Mouse (Mus musculus) adrenal gland, adult 8-10 months (tissue): ENCODE data around the gene Ndrg2. TPM values are rescaled to one million over a fixed set of nuclear protein-coding genes. Genes with fewer than 3 reads are reported as not detected.
"Not testable (repeated sequence)": the region's sequence is repeated elsewhere in the genome, so short reads cannot be mapped to it uniquely, and the experiment has no call there.

Source experiments
- DNase-seq: peaks from one replicate; pipeline ENCODE4 v3.0.0; 2022
- total RNA-seq, 4 experiments: library from RNA; stranded (reverse); gene quantifications; 2 replicates each; pipeline ENCODE4 v1.2.4; 2022

The Ndrg2 gene
- total RNA-seq, result 100 to 1,000 TPM; 209 to 364 (median 285) TPM

DNA sequence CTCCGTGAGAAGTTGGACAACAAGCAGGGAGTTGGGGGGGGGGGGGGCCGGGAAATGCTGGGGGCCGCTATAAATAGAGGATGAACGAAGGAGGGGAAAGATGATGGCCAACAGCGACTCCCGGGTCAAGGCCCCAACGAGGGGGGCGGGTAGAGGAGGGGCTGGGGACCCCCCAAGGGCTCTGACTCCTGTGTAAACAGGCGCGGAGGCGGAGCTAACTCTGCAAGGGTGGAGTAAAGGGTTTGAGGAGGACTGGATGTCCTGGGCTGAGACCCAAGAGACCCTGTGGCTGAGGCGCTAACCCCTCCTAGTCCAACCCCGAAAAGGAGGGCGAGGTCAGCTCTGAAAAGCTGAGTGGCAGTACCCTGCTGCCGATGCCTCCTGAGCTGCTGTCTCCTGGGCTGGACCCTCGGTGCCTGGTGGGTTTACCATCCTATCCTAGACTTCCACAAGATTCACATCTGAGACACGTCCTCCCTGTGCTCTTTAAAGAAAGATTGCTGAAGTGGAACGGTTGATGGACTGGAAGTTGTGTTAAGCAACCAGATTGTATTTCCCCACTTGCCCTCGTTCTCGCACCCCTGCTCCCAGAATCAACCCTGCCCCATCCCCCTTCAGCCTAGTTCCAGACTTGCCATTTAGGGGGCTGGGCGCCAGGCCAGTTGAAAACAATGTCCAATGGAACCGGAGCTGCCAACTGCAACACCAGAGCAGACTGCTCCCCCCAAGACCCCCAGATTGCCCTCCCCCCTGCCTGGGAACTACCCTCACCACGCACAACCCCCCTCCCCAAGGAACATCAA, at the start of gene Ndrg2:
Ndrg2 (minus strand) TSS at position 199 of the 803 bp plus-strand sequence.
- peak; percentile 69 for DNase-seq

DNA sequence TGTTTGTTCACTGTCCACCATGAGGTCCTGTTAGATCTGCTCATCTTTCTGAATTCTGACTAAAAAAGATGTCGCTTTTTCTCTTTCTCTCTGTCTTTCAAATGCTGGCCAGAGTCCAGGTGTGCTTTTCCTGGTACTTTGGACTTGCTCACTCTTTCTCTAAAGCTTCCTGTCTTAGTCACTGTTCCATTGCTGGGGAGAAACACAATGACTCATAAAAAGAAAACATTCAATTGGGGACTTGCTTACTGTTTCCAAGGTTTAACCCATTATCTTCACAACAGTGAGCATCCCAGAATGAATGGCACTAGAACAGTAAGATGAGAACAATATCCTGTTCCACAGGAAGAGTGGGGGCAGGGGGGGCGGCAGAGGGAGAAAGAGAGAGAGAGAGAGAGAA, 46.4 kb upstream of the Ndrg2 start:
- no peak for DNase-seq

DNA sequence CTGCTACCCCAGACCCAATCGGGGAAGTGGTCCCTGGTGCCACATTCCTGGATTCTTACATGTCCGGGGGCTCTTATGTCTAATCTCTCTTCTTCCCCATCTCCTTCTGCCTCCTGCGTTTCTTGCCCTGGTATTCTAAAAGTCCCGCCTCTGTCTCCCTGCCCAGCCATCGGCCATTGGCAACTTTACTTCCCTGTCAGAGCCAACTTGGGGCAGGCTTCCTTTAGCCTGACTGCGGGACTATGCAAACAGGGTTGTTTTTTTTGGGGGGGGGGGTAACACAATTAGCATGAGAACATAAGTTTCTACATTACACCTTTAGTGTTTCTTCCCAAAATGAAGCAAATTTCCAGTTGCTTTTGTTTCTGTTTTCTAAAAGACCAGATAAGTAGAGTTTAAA, 29.4 kb upstream of the Ndrg2 start:
- DNase-seq, result no peak

DNA sequence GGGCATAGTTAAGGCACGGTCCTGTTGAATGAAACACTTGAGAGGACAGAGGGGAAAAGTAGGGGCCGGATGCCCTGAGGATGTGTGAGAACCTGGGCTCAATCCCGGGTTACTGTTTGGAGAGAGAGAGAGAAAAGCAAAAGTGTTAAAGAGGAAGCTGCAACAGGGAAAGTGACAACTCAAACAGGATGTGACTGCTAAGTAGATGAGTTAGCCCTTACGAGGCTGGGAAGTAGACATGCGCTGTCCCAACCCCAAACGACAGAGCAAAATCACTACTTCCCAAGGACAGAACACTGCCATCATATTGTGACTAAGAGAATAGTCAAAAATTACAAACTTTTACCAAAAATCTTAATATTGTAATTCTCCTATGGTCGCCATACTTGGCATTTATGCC, 28.3 kb upstream of the Ndrg2 start:
- DNase-seq, result no peak

DNA sequence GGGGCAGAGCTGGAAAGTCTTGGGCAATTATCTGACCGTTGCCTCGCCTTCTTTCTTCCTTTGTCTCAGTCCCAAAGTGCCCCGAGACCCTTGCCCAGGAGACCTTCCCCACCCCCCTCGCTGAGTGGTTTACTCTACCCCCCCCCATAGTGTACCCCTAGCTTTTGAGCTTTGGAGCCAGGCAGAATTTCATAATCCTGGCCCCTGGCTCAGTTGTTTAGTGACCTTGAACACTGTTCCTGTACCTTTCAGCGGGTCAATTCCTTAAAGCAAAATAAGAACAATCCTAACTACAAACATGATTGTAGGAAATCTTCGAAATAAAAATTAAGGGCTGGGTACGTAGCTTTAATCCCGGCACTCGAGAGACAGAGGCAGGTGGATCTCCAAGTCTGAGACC, 27.6 kb upstream of the Ndrg2 start:
- DNase-seq, result no peak

DNA sequence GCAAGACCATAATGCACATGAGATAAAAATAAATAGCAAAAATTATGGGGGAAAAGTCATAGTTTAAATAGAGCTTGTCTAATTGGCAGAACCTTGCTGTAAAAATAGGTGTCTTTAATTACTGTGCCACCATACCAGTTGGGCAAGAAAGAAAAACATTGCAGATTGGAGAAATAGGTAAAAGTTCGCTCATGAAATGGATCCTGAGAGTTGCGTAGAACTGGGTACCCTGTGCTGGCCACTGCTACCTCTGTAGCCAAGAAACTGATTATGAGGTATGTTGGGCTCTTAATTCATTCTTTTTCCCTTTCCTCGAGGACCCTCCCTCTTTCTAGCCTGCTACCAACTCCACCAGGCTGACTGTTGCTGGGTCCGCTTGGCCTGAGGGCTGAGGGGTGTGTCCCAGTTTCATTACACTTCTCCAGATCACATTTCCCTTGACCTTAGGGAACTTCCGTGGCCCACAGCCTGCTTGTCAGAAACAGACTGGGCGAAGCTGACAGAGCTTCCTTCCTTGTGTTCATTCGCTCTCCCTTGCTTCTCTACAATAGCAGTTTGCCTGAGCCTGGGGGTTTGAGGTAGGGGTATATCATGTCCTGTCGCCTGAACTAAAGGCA, 27.1 kb upstream of the Ndrg2 start:
- DNase-seq, result peak; percentile 38

DNA sequence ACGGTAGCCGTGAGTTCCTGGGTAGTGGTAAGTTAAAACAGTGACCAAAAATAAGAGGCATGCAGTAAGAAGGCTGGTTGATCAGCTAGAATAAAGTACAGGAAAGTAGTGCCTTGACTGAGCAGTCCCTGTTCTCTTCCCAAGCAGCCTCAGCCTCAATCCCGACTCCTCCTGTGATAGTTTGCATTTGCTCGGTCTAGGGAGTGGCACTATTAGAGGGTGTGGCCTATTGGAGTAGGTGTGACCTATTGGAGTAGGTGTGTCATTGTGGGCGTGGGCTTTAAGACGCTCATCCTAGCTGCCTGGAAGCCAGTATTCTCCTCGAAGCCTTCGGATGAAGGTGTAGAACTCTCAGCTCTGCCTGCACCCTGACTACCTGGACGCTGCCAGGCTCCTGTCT, 25.0 kb upstream of the Ndrg2 start:
- no peak for DNase-seq

DNA sequence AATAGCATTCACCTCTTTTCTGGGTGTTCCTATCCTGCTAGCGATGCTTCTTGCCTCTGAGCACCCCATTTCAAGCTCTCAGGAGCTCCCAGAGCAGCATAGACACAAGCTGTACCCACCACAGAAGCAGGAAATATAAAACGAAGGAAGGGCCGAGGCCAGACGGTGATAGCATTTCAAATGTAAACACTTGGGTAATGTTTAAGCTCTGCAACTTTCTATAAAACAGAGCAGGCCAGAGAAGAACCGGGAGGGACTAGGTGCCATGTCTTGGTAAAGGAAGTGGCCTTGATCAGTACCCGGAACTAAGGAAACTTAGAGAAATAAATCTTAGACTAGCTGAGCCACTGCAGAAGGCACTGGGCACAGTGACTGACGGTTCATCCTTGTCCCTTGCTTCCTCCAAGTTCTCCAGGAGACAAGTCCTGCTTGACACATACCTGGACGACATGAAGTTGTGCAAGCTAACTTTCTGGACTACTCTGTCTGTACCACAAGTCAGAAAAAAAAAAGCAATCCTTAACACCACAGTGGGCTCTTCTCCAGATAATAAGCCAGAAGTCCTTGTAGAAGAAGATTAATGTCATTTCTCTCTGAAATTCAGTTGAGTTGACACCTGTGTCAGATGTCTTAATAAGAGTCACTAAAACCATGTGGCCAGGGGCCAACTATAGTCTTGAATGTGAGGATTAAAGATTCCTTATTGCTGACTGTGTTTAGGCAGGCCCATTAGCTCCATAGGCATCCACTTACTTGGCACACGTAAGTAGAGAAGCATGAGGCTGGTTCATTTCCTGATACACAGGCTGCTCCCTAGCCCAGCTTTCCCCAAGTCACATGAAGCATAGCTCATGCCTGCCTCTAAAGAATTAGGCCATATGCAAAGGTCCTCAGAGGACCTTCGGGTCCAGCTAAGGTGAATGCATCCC, 18.4 kb upstream of the Ndrg2 start:
- no peak for DNase-seq

DNA sequence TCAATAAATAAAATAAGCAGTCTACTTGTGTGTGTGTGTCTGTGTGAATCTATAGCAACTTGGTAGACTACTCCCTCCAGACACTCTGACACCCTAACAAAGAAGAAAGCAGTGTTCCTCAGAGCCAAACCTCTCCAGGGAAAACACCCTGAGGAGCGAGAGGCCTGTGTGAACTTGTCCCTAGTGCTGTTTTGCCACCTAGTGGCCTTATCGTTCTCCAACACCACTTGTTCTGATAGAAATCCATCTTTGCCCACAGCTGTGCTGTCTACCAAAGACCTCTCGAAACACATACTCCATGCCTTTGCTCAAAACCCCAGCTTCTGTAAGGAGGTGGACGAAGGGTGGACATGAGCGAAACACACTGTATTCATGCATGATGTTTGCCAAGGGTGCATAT, 16.9 kb upstream of the Ndrg2 start:
- peak; percentile 61 for DNase-seq

DNA sequence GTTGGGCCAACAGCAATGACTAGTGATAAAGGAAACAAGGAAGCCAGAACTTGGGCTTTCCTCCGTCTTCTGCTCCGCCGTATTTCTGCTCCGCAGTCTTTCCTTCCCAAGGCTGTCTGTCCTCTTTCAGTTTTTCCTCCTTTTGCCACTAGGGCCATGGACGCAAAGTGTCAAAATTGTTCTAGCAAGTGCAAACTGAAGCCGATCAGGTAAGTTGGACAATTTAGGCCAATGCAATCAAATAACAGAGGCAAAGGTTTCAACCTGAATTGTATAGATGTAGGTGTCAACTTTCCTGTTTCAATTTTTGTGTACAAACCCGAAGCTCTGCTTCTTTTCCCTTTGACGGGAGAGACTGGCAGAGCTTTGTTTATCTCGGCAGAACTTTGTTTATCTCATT, 16.0 kb upstream of the Ndrg2 start:
- no peak for DNase-seq

DNA sequence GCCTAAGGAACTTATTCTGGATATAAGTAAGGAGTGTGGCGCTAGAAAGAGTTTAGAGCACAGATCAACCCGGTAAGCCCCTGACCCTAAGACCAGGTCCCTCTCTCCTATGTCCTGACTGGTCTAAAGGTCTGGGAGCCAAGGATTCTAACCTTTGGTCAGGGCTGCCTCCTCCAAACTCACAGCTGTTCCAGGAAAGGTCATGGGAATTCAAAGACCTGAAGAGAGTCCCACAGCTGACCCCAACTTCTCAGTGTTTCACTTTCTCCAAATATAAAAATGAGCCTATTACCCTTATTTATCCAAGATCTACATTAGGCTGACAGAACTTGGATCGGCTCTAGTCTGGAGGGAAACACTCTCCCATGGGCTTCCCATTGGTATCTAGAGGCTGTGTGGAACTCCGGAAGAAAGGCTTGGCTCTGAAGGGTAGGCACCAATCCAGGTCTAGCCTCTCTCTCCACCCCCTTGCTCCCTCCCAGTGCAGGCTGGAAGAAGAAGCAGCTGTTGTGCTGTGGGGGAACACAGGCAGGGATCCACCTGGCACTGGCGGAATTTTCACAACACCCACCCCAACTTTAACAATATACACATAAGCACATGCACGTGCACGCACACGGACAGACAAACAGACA, 15.5 kb upstream of the Ndrg2 start:
- DNase-seq, result no peak

DNA sequence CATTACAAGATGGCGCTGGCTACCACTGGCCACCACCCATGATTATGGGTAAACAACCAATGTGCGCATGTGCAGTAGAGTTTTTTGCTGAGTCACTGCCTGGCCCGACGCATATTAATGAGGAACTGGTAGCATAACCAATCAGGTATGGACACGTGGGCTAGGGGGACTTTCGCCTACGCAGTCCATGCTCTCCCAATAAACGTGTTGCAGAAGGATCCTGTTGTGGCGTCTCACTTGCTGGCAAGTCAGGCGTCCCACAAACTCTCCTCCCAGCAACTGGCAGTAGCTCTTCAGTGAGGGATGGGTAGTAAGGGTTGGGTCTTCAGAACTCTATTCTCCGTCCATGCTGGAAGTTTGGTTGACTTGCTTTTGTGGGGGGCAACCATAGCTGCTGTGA, 13.0 kb upstream of the Ndrg2 start:
- DNase-seq, result not testable (repeated sequence)

DNA sequence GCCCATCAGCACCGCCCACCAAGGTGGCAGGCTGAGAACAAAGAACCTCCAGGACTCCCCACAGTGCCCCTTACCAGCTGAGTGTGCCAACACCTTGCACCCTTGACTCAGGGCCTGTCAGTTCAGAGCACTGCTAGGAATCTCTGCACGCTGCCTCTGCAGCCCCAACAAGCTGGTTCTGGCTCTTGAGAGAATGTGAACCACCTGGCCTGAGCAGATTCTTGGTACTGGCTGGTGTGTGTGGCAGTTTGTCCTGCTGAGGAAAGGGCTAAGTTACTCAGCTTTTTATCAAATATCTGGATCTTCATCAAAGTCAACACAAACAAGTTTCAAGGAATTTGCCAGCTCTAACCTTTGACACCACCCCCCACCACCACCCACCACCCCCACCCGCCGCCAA, 9.5 kb upstream of the Ndrg2 start:
- no peak for DNase-seq

DNA sequence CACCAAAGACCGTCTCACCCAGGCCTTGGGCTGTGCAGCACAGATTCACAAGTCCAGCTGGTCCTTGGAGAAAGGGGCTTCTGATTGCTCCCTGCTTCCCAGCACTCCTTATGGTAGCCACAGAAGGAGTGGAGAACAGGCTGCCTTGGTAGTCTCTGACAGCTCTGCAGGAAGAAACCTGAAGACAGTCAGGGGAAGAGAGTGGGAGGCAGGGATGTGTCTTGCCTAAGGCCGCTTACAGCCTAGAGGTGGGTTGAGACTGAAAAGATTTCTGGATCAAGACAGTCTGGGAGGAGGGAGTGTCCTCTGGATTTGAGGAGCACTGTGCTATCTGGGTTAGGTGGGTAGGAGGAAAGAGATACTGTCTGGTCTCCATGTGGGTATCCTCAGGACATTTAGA, 9.0 kb upstream of the Ndrg2 start:
- DNase-seq, result no peak

DNA sequence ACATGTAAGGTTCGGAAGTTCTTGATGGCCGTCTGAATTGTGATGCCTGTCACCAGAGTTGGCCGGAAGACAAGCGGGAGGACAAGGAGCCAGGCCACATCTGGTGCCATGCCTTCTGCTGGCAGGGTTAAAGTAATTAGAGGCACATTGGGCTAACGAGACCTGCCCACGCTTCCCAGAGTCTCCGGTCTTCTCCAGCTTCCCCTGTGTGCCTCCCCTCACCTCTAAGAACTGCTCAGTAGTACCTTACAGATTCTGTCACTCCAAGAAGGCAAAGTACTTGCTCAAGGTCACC, 8.6 kb upstream of the Ndrg2 start, which contains the start of gene Rnase13:
Rnase13 (minus strand) TSS at position 203 of the 295 bp plus-strand sequence.
- DNase-seq, result no peak

DNA sequence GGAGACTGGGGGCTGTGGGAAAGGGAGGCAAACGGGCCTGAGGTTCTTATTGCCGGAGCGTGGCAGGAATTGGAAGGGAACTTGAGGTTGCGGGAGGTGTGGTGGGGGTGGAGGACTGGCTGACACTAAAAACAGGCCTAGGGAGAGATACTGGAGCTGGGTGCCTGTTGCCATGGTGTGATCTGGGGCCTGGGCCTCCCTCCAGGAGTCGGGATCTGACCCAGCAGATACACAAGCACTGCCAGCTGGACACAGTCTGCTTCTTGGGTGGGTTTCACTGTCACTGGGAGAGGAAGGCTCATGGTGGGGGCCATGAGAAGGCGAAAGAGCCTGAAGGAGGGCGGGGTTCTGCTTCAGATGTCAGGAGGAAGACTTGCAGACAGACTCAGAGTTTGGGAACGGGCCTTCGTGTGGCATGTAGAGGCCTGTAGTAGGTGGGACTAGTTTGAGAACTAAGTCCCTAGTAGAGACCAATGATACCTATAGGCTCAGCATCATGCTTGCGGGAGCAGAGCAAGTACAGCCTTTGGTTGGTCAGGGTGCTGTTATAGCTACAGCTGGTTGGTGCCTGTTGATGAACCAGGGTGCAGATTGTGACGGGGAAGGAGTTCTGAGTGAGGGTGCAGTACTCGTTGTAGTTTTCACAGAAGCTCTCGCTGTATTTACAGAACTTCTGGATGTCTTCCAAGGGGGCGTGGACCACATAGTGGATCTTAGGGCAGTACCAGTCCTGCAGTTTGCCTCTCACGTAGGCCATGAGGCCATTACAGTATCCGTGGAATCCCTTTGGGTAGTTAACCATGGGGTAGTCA, 8.0 kb upstream of the Ndrg2 start:
- DNase-seq, result no peak

DNA sequence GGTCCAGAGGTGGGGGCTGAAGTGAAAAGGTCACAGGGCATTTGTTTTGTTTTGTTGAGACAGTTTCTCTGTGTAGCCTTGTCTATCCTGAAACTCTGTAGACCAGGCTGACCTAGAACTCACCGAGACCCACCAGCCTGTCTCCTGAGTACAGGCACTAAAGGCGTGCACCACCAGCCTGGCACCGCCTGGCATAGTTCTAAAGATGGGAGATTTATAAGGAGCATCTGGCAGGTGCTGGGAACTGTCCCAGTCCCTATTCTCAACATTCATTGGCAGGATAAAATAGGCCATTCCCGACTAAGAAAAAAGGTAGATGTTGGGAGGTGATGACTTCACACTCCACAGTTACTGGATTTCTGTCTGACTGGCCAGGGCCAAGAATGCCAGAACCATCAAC, 5.0 kb upstream of the Ndrg2 start:
- DNase-seq, result no peak

DNA sequence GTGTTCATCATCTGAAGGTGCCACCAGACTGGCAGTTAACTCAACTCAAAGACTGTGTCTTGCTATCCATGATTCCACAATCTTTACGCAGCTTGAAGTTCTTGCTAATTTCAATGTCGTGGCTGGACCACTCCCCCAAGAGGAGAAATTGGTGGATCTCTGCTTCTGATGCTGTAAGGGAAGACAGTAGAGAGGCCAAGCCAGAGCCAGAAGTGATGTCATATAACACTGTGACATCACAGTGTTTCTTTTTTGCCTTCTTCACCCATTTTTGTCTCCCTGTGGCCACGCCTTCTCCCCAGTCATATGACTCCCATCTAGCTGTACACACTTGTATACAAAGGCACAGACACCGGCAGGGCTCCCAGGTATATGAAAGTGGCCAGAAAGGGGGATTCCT, 4.2 kb upstream of the Ndrg2 start, which contains the start of gene Tppp2:
Tppp2 (plus strand) TSS at position 301 of the 400 bp plus-strand sequence.
- no peak for DNase-seq

DNA sequence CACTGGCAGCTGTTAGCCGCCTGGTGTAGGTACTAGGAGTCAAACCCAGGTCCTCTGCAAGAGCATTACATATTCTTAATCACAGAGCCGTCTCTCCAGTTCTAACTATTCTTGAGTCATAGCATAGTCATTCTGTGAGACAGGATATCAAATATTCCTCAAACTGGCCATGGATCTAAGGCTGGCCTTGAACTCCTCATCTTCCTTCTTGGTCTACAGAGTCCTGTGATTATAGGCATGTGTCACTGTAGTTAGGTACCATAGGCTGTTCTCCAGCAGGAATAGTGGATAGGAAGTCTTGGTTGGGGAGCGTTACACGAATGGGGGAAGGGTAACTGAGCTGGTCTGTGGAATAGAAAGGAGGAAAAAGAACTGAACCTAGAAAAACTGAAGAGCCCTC, 2.6 kb upstream of the Ndrg2 start:
- no peak for DNase-seq

DNA sequence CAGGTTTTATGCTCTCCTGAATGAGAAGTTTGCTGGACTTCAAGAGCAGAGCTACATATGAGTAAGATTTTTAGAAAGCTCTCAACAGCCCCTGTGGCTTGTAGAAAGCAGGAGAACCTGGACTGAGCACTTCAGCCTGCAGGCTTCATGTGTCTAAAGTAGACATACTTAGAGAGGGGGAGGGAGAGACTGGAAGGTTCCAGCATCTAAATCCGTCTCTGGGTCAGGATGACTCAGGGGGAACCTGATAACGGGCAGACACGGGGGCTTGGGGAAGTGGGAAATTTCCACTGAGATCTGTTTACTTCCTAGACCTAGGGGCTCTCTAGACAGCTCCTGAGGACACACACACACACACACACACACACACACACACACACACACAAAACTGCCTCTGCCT, 1.1 kb upstream of the Ndrg2 start:
- DNase-seq, result no peak

DNA sequence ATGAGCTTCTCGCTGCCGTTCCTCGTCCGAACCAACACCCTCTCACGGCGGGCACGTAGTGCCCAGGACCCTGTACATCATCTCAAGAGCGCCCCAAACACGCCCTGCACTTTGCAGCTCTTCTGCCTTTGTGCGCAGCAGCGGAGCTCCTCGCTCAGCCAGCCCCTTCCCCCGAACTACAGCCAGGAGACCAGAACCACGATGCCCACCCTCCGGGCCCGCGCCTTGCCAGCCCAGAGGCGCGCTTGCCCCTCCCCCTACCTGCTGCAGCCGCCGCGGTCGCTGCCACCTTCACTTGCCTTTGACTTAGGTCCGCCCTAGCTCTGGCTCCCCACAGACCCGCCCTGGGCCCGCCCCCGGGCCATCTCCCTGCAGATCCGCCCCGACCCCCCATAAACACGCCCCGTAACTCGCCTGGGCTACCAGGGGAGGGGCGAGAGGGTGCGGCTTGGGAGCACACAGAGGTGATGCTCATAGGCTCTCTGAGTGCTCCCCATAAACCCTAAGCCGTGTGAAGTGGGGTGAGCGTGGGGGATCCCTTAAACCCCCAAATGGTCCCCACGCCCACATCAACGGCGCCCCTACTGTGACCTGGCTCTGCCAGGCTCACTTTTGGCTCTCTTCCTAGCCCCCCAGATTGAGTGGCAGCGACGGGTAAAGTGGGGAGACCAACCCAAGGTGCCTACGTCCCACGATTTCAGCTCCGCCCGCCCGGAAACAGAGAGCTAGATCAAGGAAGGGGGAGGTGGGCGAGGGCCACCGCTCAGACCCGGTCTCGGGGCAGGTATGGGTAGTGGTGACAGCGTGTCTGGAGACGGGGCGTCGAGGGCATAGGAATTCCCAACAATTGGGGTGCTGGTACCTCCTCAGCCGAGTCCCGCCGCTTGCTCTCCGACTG, 647 bp downstream of the Ndrg2 start:
- peak; percentile 83 for DNase-seq
